Mouse (Mus musculus): Measurements from ENCODE around the gene Macf1. TPM values are rescaled to one million over a fixed set of nuclear protein-coding genes. Genes with fewer than 3 reads are reported as not detected.

Gene Macf1
- polyA plus RNA-seq, 1 experiment from 2014 or later = 37.1 TPM

GRCm38 (mm10) chr4:123479991-123480390 is 204.2 kb downstream of the Macf1 start:
- Histone ChIP-seq H3K27me3 (ENCODE audit: insufficient read depth, low read length) (no peaks in the 10 kb centered on the region), H3K9ac (replicated peaks; ENCODE audit: low read length) (no peak overlapping the region), H3K4me3 (ENCODE audit: low read length) (no peak overlapping the region), H3K27ac (ENCODE audit: low read length) (no peak overlapping the region), H3K4me1 (ENCODE audit: insufficient read depth, low read length) (no peaks in the 10 kb centered on the region), H3K4me2 (replicated peaks; ENCODE audit: low read depth, low read length) (no peak overlapping the region), H3K36me3 (ENCODE audit: insufficient read depth, low read length) (peaks cover 40% of the 10 kb centered on the region), H3K9me3 (ENCODE audit: low read length) (no peaks in the 10 kb centered on the region)
- 95% methylated on average over 4 of the region's 4 CpGs for WGBS
- no peak for ATAC-seq (ENCODE audit: low FRiP score, low TSS enrichment)

GRCm38 (mm10) chr4:123478655-123479433 is 205.3 kb downstream of the Macf1 start:
- Histone ChIP-seq H3K27ac (ENCODE audit: low read length) (peak overlapping the region; percentile 40; the same call in 1 of the 2 replicates), H3K27me3 (ENCODE audit: insufficient read depth, low read length) (no peaks in the 10 kb centered on the region), H3K4me1 (ENCODE audit: insufficient read depth, low read length) (no peaks in the 10 kb centered on the region), H3K36me3 (ENCODE audit: insufficient read depth, low read length) (peaks cover 41% of the 10 kb centered on the region), H3K9me3 (ENCODE audit: low read length) (no peaks in the 10 kb centered on the region), H3K9ac (replicated peaks; ENCODE audit: low read length) (no peak overlapping the region), H3K4me2 (replicated peaks; ENCODE audit: low read depth, low read length) (no peak overlapping the region), H3K4me3 (ENCODE audit: low read length) (no peak overlapping the region)
- no peak for ATAC-seq (ENCODE audit: low FRiP score, low TSS enrichment)
- 63% methylated on average over 8 of the region's 8 CpGs for WGBS

GRCm38 (mm10) chr4:123465799-123466198 is 218.4 kb downstream of the Macf1 start:
- no peak overlapping the region for H3K9ac ChIP-seq (replicated peaks; ENCODE audit: low read length)
- 70% methylated on average over 1 of the region's 1 CpGs for WGBS
- peaks cover 20% of the 10 kb centered on the region; the same call in 1 of the 2 replicates for H3K36me3 ChIP-seq (ENCODE audit: insufficient read depth, low read length)
- no peaks in the 10 kb centered on the region for H3K9me3 ChIP-seq (ENCODE audit: low read length)
- no peak overlapping the region for H3K27ac ChIP-seq (ENCODE audit: low read length)
- ATAC-seq (ENCODE audit: low FRiP score, low TSS enrichment) = no peak
- H3K4me3 ChIP-seq (ENCODE audit: low read length) = no peak overlapping the region
- no peaks in the 10 kb centered on the region for H3K27me3 ChIP-seq (ENCODE audit: insufficient read depth, low read length)
- H3K4me1 ChIP-seq (ENCODE audit: insufficient read depth, low read length) = no peaks in the 10 kb centered on the region
- H3K4me2 ChIP-seq (replicated peaks; ENCODE audit: low read depth, low read length) = no peak overlapping the region

- H3K9ac ChIP-seq (replicated peaks; ENCODE audit: low read length) = no peak overlapping the region
- H3K27ac ChIP-seq (ENCODE audit: low read length) = no peak overlapping the region
- no peak overlapping the region for H3K4me3 ChIP-seq (ENCODE audit: low read length)
- no peaks in the 10 kb centered on the region for H3K9me3 ChIP-seq (ENCODE audit: low read length)
- no peaks in the 10 kb centered on the region for H3K27me3 ChIP-seq (ENCODE audit: insufficient read depth, low read length)
- no peak for ATAC-seq (ENCODE audit: low FRiP score, low TSS enrichment)
- no peak overlapping the region for H3K4me2 ChIP-seq (replicated peaks; ENCODE audit: low read depth, low read length)
- whole genome bisulfite sequencing = 75% methylated on average over 8 of the region's 8 CpGs
- no peaks in the 10 kb centered on the region for H3K4me1 ChIP-seq (ENCODE audit: insufficient read depth, low read length)
- H3K36me3 ChIP-seq (ENCODE audit: insufficient read depth, low read length) = peaks cover 33% of the 10 kb centered on the region
These were observed 223.4 kb downstream of the Macf1 start for GRCm38 (mm10) chr4:123460595-123461272.

- Histone ChIP-seq H3K36me3 (ENCODE audit: insufficient read depth, low read length) (peaks cover 53% of the 10 kb centered on the region), H3K27ac (ENCODE audit: low read length) (0 out of 2 replicates have a peak overlapping the region, but pooled peaks have one; percentile 24), H3K4me3 (ENCODE audit: low read length) (no peak overlapping the region), H3K9ac (replicated peaks; ENCODE audit: low read length) (no peak overlapping the region), H3K9me3 (ENCODE audit: low read length) (no peaks in the 10 kb centered on the region), H3K4me1 (ENCODE audit: insufficient read depth, low read length) (no peaks in the 10 kb centered on the region), H3K27me3 (ENCODE audit: insufficient read depth, low read length) (no peaks in the 10 kb centered on the region), H3K4me2 (replicated peaks; ENCODE audit: low read depth, low read length) (no peak overlapping the region)
- 54% methylated on average over 7 of the region's 7 CpGs for WGBS
- ATAC-seq (ENCODE audit: low FRiP score, low TSS enrichment) = 0 out of 2 replicates have a peak, but pooled peaks have one; percentile 49
These were observed 229.1 kb downstream of the Macf1 start for GRCm38 (mm10) chr4:123454871-123455640.

- Histone ChIP-seq H3K4me3 (ENCODE audit: low read length) (no peak overlapping the region), H3K4me1 (ENCODE audit: insufficient read depth, low read length) (no peaks in the 10 kb centered on the region), H3K9ac (replicated peaks; ENCODE audit: low read length) (no peak overlapping the region), H3K27ac (ENCODE audit: low read length) (no peak overlapping the region), H3K27me3 (ENCODE audit: insufficient read depth, low read length) (no peaks in the 10 kb centered on the region), H3K9me3 (ENCODE audit: low read length) (no peaks in the 10 kb centered on the region), H3K36me3 (ENCODE audit: insufficient read depth, low read length) (peaks cover 58% of the 10 kb centered on the region), H3K4me2 (replicated peaks; ENCODE audit: low read depth, low read length) (no peak overlapping the region)
- ATAC-seq (ENCODE audit: low FRiP score, low TSS enrichment) = no peak
- WGBS = 88% methylated on average over 1 of the region's 1 CpGs
These were observed 230.4 kb downstream of the Macf1 start for GRCm38 (mm10) chr4:123453729-123454128.

- H3K4me3 ChIP-seq (ENCODE audit: low read length) = no peak overlapping the region
These were observed 232.2 kb downstream of the Macf1 start for GRCm38 (mm10) chr4:123451991-123452390.

GRCm38 (mm10) chr4:123449304-123449703 is 234.9 kb downstream of the Macf1 start:
- Histone ChIP-seq H3K27ac (ENCODE audit: low read length) (no peak overlapping the region), H3K4me3 (ENCODE audit: low read length) (no peak overlapping the region), H3K4me2 (replicated peaks; ENCODE audit: low read depth, low read length) (no peak overlapping the region), H3K9ac (replicated peaks; ENCODE audit: low read length) (no peak overlapping the region), H3K36me3 (ENCODE audit: insufficient read depth, low read length) (peaks cover 55% of the 10 kb centered on the region), H3K4me1 (ENCODE audit: insufficient read depth, low read length) (no peaks in the 10 kb centered on the region), H3K27me3 (ENCODE audit: insufficient read depth, low read length) (no peaks in the 10 kb centered on the region), H3K9me3 (ENCODE audit: low read length) (no peaks in the 10 kb centered on the region)
- no peak for ATAC-seq (ENCODE audit: low FRiP score, low TSS enrichment)

More at GRCm38 (mm10) chr4:123451991-123452390, 232.2 kb downstream of the Macf1 start:
- Histone ChIP-seq H3K4me1 (ENCODE audit: insufficient read depth, low read length) (no peaks in the 10 kb centered on the region), H3K9me3 (ENCODE audit: low read length) (no peaks in the 10 kb centered on the region), H3K4me2 (replicated peaks; ENCODE audit: low read depth, low read length) (no peak overlapping the region), H3K27me3 (ENCODE audit: insufficient read depth, low read length) (no peaks in the 10 kb centered on the region), H3K27ac (ENCODE audit: low read length) (no peak overlapping the region), H3K36me3 (ENCODE audit: insufficient read depth, low read length) (peaks cover 63% of the 10 kb centered on the region), H3K9ac (replicated peaks; ENCODE audit: low read length) (no peak overlapping the region)
- ATAC-seq (ENCODE audit: low FRiP score, low TSS enrichment) = no peak
- 90% methylated on average over 3 of the region's 3 CpGs for WGBS

- Histone ChIP-seq H3K4me2 (replicated peaks; ENCODE audit: low read depth, low read length) (no peak overlapping the region), H3K4me3 (ENCODE audit: low read length) (no peak overlapping the region), H3K36me3 (ENCODE audit: insufficient read depth, low read length) (peaks cover 54% of the 10 kb centered on the region), H3K4me1 (ENCODE audit: insufficient read depth, low read length) (no peaks in the 10 kb centered on the region), H3K27me3 (ENCODE audit: insufficient read depth, low read length) (no peaks in the 10 kb centered on the region), H3K9ac (replicated peaks; ENCODE audit: low read length) (no peak overlapping the region), H3K27ac (ENCODE audit: low read length) (no peak overlapping the region), H3K9me3 (ENCODE audit: low read length) (no peaks in the 10 kb centered on the region)
- 96% methylated on average over 2 of the region's 2 CpGs for WGBS
- no peak for ATAC-seq (ENCODE audit: low FRiP score, low TSS enrichment)
These were observed 236.1 kb downstream of the Macf1 start for GRCm38 (mm10) chr4:123448015-123448414.

All from kidney, embryonic 16.5 days (tissue).